Mouse (Mus musculus) B cell, adult 62 days (primary cell): Measurements from ENCODE around the gene Gpr75. TPM values are rescaled to one million over a fixed set of nuclear protein-coding genes. Genes with fewer than 3 reads are reported as not detected.

ENCODE experiments used
- total RNA-seq: library from RNA; stranded (reverse); gene quantifications from 4 replicates; pipeline ENCODE4 v1.2.4, GENCODE M21; 2023

The Gpr75 gene
- 0.31 to 0.69 TPM (median 0.35 TPM) in 4 replicates for total RNA-seq

GRCm38 (mm10) chr11:30885171-30885871 lies at the start of gene Gpr75, which contains the start of gene Asb3:
Gpr75 (plus strand) TSS chr11:30885358.
Asb3 (plus strand) TSS chr11:30885416.

Other genes with a start within 250 kb of the Gpr75 start
- gene Acyp2, start 235.8 kb upstream of the Gpr75 start, total RNA-seq: 0.72 to 1.7 TPM (median 1.2 TPM) in 4 replicates
- gene Psme4, start 113.6 kb upstream of the Gpr75 start, total RNA-seq: 72.8 to 84.6 TPM (median 74.9 TPM) in 4 replicates
- 18.3 to 20.5 TPM (median 19.3 TPM) in 4 replicates for gene Asb3, start 58 bp downstream of the Gpr75 start, total RNA-seq
- 26.1 to 30.2 TPM (median 28.3 TPM) in 4 replicates for gene Erlec1, start 69.0 kb downstream of the Gpr75 start, total RNA-seq
- 1.5 to 2.4 TPM (median 2.1 TPM) in 4 replicates for gene Chac2, start 101.0 kb downstream of the Gpr75 start, total RNA-seq